Mouse (Mus musculus) MEL (cell line): ENCODE measurements around the gene Snapin. TPM values are rescaled to one million over a fixed set of nuclear protein-coding genes. Genes with fewer than 3 reads are reported as not detected.
A peak's percentile ranks its signal among the peaks of the same experiment; 100 is the strongest.

Experiments used
- DNase-seq: peaks from one replicate; pipeline ENCODE4 v3.0.0; 2011; ENCODE audit warnings: low read depth, low spot score
- H3K27ac ChIP-seq: 2 replicates; pipeline ENCODE4 v1.5.1; 2012; ENCODE audit warnings: low read depth, mild to moderate bottlenecking, control low read depth, low read length, moderate library complexity; ENCODE audit not compliant: control insufficient read depth
- H3K27me3 ChIP-seq, 2 experiments: fragments of 150-350 bp in 1 of 2; sonication (generic) in 1 of 2; 2 replicates each; pipeline ENCODE4 v1.6.1; 2012; ENCODE audit warnings: low read length in 2 of 2, mild to moderate bottlenecking in 2 of 2, improper control_type of control experiment in 1 of 2, moderate library complexity in 1 of 2; ENCODE audit not compliant: insufficient read depth in 2 of 2, control insufficient read depth in 1 of 2
- H3K36me3 ChIP-seq, 2 experiments: 2 replicates each; pipeline ENCODE4 v1.6.1; 2012 to 2014; ENCODE audit warnings: low read length in 2 of 2, improper control_type of control experiment in 1 of 2, inconsistent platforms in 1 of 2, mild to moderate bottlenecking in 1 of 2; ENCODE audit not compliant: insufficient read depth in 2 of 2, control insufficient read depth in 1 of 2
- H3K4me1 ChIP-seq, 2 experiments: fragments of 150-350 bp in 1 of 2; sonication (generic) in 1 of 2; 2 replicates each; pipeline ENCODE4 v1.6.1; 2012; ENCODE audit warnings: low read length in 2 of 2, improper control_type of control experiment in 1 of 2, mild to moderate bottlenecking in 1 of 2; ENCODE audit not compliant: insufficient read depth in 2 of 2, control insufficient read depth in 1 of 2
- H3K4me3 ChIP-seq, 2 experiments: fragments of 150-350 bp in 1 of 2; sonication (generic) in 1 of 2; 2 replicates each; pipeline ENCODE4 v1.5.1; 2012; ENCODE audit warnings: low read depth in 2 of 2, low read length in 2 of 2, mild to moderate bottlenecking in 2 of 2, moderate library complexity in 2 of 2, control low read depth in 1 of 2, improper control_type of control experiment in 1 of 2; ENCODE audit not compliant: control insufficient read depth in 1 of 2, insufficient read depth in 1 of 2
- H3K79me2 ChIP-seq: 2 replicates; pipeline ENCODE4 v1.6.1; 2012; ENCODE audit warnings: mild to moderate bottlenecking, low read length, moderate library complexity; ENCODE audit not compliant: control insufficient read depth, poor library complexity, insufficient read depth
- H3K9ac ChIP-seq: 2 replicates; pipeline ENCODE4 v1.6.1; 2012; ENCODE audit warnings: low read depth, mild to moderate bottlenecking, control low read depth, low read length, moderate library complexity; ENCODE audit not compliant: control insufficient read depth, poor library complexity, severe bottlenecking
- H3K9me3 ChIP-seq: fragments of 150-350 bp; sonication (generic); replicated peaks from 2 replicates; pipeline ENCODE4 v1.6.1; 2012; ENCODE audit warnings: mild to moderate bottlenecking, low read length, improper control_type of control experiment, moderate library complexity; ENCODE audit not compliant: insufficient read depth
- CHD2 ChIP-seq: IDR thresholded peaks from 2 replicates; pipeline ENCODE4 v1.6.1; 2011; ENCODE audit warnings: low read length, improper control_type of control experiment
- CTCF ChIP-seq, 3 experiments: IDR thresholded peaks in 2 of 3; conservative IDR thresholded peaks in 1 of 3; 2 replicates each; pipeline ENCODE4 v1.5.1; 2011 to 2012; ENCODE audit warnings: low read length in 3 of 3, low read depth in 2 of 3, mild to moderate bottlenecking in 2 of 3, improper control_type of control experiment in 1 of 3, inconsistent platforms in 1 of 3, mixed read lengths in 1 of 3, moderate library complexity in 1 of 3; ENCODE audit not compliant: control insufficient read depth in 1 of 3, insufficient read depth in 1 of 3, poor library complexity in 1 of 3, severe bottlenecking in 1 of 3
- E2F4 ChIP-seq: IDR thresholded peaks from 2 replicates; pipeline ENCODE4 v1.6.1; 2011; ENCODE audit warnings: low read depth, low read length, improper control_type of control experiment, borderline replicate concordance
- ELF1 ChIP-seq: IDR thresholded peaks from 2 replicates; pipeline ENCODE4 v1.6.1; 2014; ENCODE audit warnings: low read depth, mild to moderate bottlenecking, inconsistent platforms, low read length, improper control_type of control experiment, moderate library complexity
- ETS1 ChIP-seq: IDR thresholded peaks from 2 replicates; pipeline ENCODE4 v1.6.1; 2012; ENCODE audit warnings: low read depth, mild to moderate bottlenecking, inconsistent platforms, low read length, improper control_type of control experiment, moderate library complexity
- HCFC1 ChIP-seq: IDR thresholded peaks from 2 replicates; pipeline ENCODE4 v1.6.1; 2012; ENCODE audit warnings: low read depth, mild to moderate bottlenecking, inconsistent platforms, low read length, improper control_type of control experiment, moderate library complexity
- MAZ ChIP-seq: IDR thresholded peaks from 2 replicates; pipeline ENCODE4 v1.6.1; 2012; ENCODE audit warnings: low read depth, mild to moderate bottlenecking, inconsistent platforms, low read length, improper control_type of control experiment
- MXI1 ChIP-seq: IDR thresholded peaks from 2 replicates; pipeline ENCODE4 v1.6.1; 2011; ENCODE audit warnings: mild to moderate bottlenecking, low read depth, low read length, improper control_type of control experiment
- MYC ChIP-seq: IDR thresholded peaks from 2 replicates; pipeline ENCODE4 v1.6.1; 2011; ENCODE audit warnings: low read depth, mild to moderate bottlenecking, low read length, improper control_type of control experiment, moderate library complexity
- NRF1 ChIP-seq: IDR thresholded peaks from 2 replicates; pipeline ENCODE4 v1.6.1; 2014; ENCODE audit warnings: low read depth, mild to moderate bottlenecking, inconsistent platforms, low read length, improper control_type of control experiment, moderate library complexity; ENCODE audit not compliant: poor library complexity, insufficient read depth, severe bottlenecking
- POLR2A ChIP-seq, 2 experiments: IDR thresholded peaks; 2 replicates each; pipeline ENCODE4 v1.6.1; 2011 to 2012; ENCODE audit warnings: low read length in 2 of 2, mild to moderate bottlenecking in 2 of 2, control low read depth in 1 of 2, improper control_type of control experiment in 1 of 2, low read depth in 1 of 2, moderate library complexity in 1 of 2; ENCODE audit not compliant: control insufficient read depth in 1 of 2, insufficient read depth in 1 of 2, poor library complexity in 1 of 2
- POLR2AphosphoS2 ChIP-seq: IDR thresholded peaks from 2 replicates; pipeline ENCODE4 v1.6.1; 2011; ENCODE audit warnings: low read length, improper control_type of control experiment
- POLR2AphosphoS5 ChIP-seq: IDR thresholded peaks from 2 replicates; pipeline ENCODE4 v1.6.1; 2012; ENCODE audit warnings: low read depth, borderline replicate concordance, mild to moderate bottlenecking, inconsistent platforms, low read length, moderate library complexity, mixed read lengths
- RAD21 ChIP-seq: IDR thresholded peaks from 2 replicates; pipeline ENCODE4 v1.6.1; 2011; ENCODE audit warnings: mild to moderate bottlenecking, low read depth, low read length, improper control_type of control experiment
- SIN3A ChIP-seq: IDR thresholded peaks from 2 replicates; pipeline ENCODE4 v1.6.1; 2012; ENCODE audit warnings: low read length, improper control_type of control experiment, inconsistent platforms
- SMC3 ChIP-seq: IDR thresholded peaks from 2 replicates; pipeline ENCODE4 v1.6.1; 2011; ENCODE audit warnings: low read depth, low read length, improper control_type of control experiment
- TAL1 ChIP-seq: IDR thresholded peaks from 2 replicates; pipeline ENCODE4 v1.6.1; 2012; ENCODE audit warnings: mild to moderate bottlenecking, inconsistent platforms, low read length, moderate library complexity, mixed read lengths
- TBP ChIP-seq: IDR thresholded peaks from 2 replicates; pipeline ENCODE4 v1.8.0; 2011; ENCODE audit warnings: low read depth, low read length, improper control_type of control experiment
- ZMIZ1 ChIP-seq: IDR thresholded peaks from 2 replicates; pipeline ENCODE4 v1.6.1; 2012; ENCODE audit warnings: low read depth, mild to moderate bottlenecking, inconsistent platforms, low read length, improper control_type of control experiment, moderate library complexity
- ZNF384 ChIP-seq: IDR thresholded peaks from 2 replicates; pipeline ENCODE4 v1.6.1; 2012; ENCODE audit warnings: low read depth, mild to moderate bottlenecking, inconsistent platforms, low read length, improper control_type of control experiment
- polyA plus RNA-seq, 2 experiments: library from polyadenylated mRNA; stranded (reverse) in 1 of 2; unstranded in 1 of 2; fragments of >175 nt in 1 of 2; fragments of >200 nt in 1 of 2; gene quantifications; 2 replicates each; pipeline versions ENCODE4 v1.2.1 to v1.2.4; 2012; ENCODE audit warnings: low replicate concordance in 2 of 2, low read depth in 1 of 2; ENCODE audit not compliant: insufficient read length in 2 of 2, insufficient read depth in 1 of 2, missing spikeins in 1 of 2
- total RNA-seq: library from RNA; depleted of rRNA; stranded (reverse); fragments of 300-350 nt; gene quantifications from 2 replicates; pipeline ENCODE4 v1.2.3, GENCODE M21; 2012

Snapin gene
- total and polyA plus RNA-seq, 3 experiments = 24.5 to 46.8 TPM; not detected in 1

DNA sequence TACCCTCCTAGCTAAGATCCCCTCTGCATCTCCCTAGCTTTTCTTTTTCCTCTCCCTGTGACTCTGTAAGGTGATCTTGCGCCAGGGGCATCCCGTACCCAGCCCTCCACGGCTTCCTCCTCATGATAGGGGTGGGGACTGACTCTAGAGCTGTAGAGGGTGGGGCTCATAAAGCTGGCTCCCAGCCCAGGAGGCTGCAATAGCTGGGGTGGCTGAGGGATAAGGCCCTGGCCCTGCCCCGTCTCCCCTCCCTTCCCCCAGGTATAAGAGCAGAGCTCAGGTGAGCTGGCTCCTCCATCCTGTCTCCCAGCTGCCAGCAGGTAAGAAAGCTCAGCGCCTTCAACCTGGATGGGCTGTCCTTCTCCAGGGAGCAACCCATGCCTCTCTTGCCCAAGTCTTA is 35.7 kb upstream of the Snapin start, which contains the start of gene S100a14:
Gene S100a14, plus strand, starts transcription at position 277 of the 400 bp plus-strand sequence.
- peak within 1 kb of the TSS; percentile 37; the same call in 1 of the 2 replicates for H3K9ac ChIP-seq
- TF ChIP-seq SIN3A = peak; percentile 63
- TF ChIP-seq POLR2AphosphoS5 = no peak
- TF ChIP-seq ZNF384 = no peak
- peak in 1 of 2 experiments; percentile 23; a peak in 1 of 4 replicates for TF ChIP-seq POLR2A (IDR thresholded peaks at IDR 0.05; ENCODE audit: control insufficient read depth in 1 of 2, insufficient read depth in 1 of 2, low read depth in 1 of 2, low read length in 2 of 2, poor library complexity in 1 of 2)
- 0 out of 2 replicates have a peak, but pooled peaks have one; percentile 39 for TF ChIP-seq HCFC1
- TF ChIP-seq TAL1 = no peak
- peak; percentile 75; the same call in 1 of the 2 replicates for TF ChIP-seq MAZ
- peak; percentile 89 for DNase-seq

DNA sequence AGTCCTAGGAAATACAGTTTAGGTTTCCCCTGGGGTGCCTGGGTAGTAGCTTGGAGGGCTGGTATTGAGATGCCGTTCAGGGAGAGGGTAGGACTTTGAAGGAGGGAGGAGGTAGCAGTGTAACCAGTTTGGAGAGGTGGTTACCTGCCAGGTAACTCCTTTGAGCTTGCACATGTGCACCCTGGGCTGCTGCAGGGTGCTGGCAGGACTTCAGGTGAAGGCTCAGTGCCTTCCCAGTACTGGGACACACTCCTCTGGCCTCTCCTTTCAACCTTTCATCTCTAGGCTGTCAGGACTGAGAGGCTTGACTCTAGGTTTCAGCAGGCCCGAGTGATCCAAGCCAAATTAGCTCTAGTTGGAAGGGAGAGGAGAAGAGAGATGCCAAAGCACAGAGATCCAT is 35.2 kb upstream of the Snapin start:
- no peak for TF ChIP-seq MXI1
- TF ChIP-seq, all 39 proteins: peak for 0
- H3K36me3 ChIP-seq = no peaks in the 10 kb centered on the region; a peak in 2 of 4 replicates
- no peaks in the 10 kb centered on the region for H3K79me2 ChIP-seq
- no peak for DNase-seq
- no peaks in the 10 kb centered on the region for H3K27me3 ChIP-seq
- peaks cover 2 to 13% of the 10 kb centered on the region in 2 experiments; a peak in 2 of 4 replicates for H3K4me1 ChIP-seq
- H3K4me3 ChIP-seq = peak overlapping the region; percentile 36 to 42
- H3K27ac ChIP-seq = no peak overlapping the region
- H3K9me3 ChIP-seq = no peaks in the 10 kb centered on the region
- no peak overlapping the region; the same call in 1 of the 2 replicates for H3K9ac ChIP-seq

More for the DNA sequence above, 35.7 kb upstream of the Snapin start, which contains the start of gene S100a14:
- Histone ChIP-seq H3K4me3 (peak within 1 kb of the TSS; percentile 36 to 42), H3K79me2 (no peaks in the 10 kb centered on the region), H3K9me3 (no peaks in the 10 kb centered on the region), H3K27ac (no peak within 1 kb of the TSS), H3K4me1 (peaks cover 2 to 13% of the 10 kb centered on the region in 2 experiments; a peak in 2 of 4 replicates), H3K36me3 (no peaks in the 10 kb centered on the region; a peak in 2 of 4 replicates), H3K27me3 (peaks cover 0 to 2% of the 10 kb centered on the region in 2 experiments; a peak in 1 of 4 replicates)

DNA sequence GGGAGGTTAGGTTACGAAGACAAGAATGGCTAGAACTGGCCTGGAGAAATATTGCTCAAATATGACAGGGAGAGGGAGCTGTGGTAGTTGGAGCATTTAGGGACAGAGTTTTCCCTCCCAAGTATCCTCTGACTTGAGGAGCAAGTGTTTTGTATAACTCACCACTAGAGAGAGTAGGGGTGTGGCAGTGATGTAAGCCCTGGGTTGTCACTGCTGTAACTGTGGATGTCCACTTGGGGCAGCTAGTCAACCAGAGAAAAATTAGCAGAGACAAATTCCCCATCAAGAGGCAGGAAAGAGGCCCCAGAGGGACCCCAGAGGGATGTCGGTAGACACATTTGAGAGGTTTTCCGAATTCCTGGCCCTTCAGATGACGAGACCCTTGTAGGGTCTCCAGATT is 34.6 kb upstream of the Snapin start:
- Histone ChIP-seq H3K9me3 (no peaks in the 10 kb centered on the region), H3K79me2 (no peaks in the 10 kb centered on the region), H3K9ac (no peak overlapping the region), H3K27ac (no peak overlapping the region), H3K4me3 (no peak overlapping the region), H3K27me3 (no peaks in the 10 kb centered on the region)
- DNase-seq = peak; percentile 90
- TF ChIP-seq SMC3 (peak; percentile 62), ZMIZ1 (no peak), NRF1 (no peak), ELF1 (0 out of 2 replicates have a peak, but pooled peaks have one; percentile 4), RAD21 (peak; percentile 51), SIN3A (peak; percentile 81), POLR2AphosphoS2 (no peak), CTCF (IDR thresholded peaks at IDR 0.05 in 2 of 3, conservative IDR thresholded peaks at IDR 0.05 in 1 of 3; ENCODE audit: control insufficient read depth in 1 of 3, insufficient read depth in 1 of 3, low read depth in 2 of 3, low read length in 3 of 3, poor library complexity in 1 of 3, severe bottlenecking in 1 of 3) (peak in 2 of 3 experiments; percentile 71 to 78), ETS1 (no peak), MYC (no peak), CHD2 (no peak), E2F4 (no peak), TBP (0 out of 2 replicates have a peak, but pooled peaks have one; percentile 37)
- TF ChIP-seq, all 39 proteins: peak for 6
- H3K36me3 ChIP-seq = no peaks in the 10 kb centered on the region; a peak in 2 of 4 replicates
- H3K4me1 ChIP-seq = peaks cover 2 to 13% of the 10 kb centered on the region in 2 experiments; a peak in 2 of 4 replicates
